Mouse (Mus musculus) inflammation-experienced regulatory T-cells, adult 16 weeks (primary cell): ENCODE data around the gene Csf2ra. TPM values are rescaled to one million over a fixed set of nuclear protein-coding genes. Genes with fewer than 3 reads are reported as not detected.

Experiments
- polyA plus RNA-seq: library from polyadenylated mRNA; unstranded; fragments of 100-300 nt; shearing (Covaris generic); gene quantifications from one replicate; pipeline ENCODE4 v1.2.1, GENCODE M21; 2017

The Csf2ra gene
- 7.1 TPM for polyA plus RNA-seq

GRCm38 (mm10) chr19:61227941-61228701, at the start of gene Csf2ra:
Csf2ra (minus strand) TSS chr19:61228429.

GRCm38 (mm10) chr19:61183590-61183989, 44.6 kb downstream of the Csf2ra start, which contains the start of gene Gm6020:
Gm6020 (plus strand) TSS chr19:61183890.

DNA sequence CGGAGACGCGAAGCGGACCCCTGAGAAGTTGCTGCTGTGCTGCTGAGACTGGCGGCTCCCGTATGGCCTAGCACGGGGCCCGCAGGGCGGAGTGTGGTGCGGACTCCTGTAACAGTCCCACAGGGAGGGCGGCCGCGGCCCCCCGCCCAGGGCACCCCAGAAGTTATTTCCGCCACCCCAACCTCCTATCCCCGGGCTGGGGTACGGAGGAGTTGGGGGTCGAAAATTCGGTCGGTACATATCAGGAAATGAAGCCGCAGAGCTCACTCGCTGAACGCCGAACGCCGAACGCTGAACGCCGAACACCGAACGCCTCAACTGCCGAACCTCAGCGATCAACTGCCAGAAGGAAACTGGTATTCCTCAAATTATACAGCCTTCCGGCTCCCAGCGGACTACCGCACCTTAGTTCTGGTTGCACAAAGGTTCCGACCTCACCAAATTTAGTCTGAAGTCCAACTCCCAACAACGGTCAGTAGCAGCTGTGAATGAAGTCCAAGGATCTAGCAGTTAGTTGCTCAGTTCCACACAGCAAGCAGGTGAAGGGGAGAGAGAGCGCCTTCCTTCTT, 52.4 kb downstream of the Csf2ra start, which contains the start of gene Gm7102:
TSS of gene Gm7102 (minus strand) at position 554 of the 569 bp plus-strand sequence.

Other genes with a start within 250 kb of the Csf2ra start
- gene Zfp950, start 87.6 kb downstream of the Csf2ra start, polyA plus RNA-seq = 63.3 TPM
- gene Gm7102, start 52.1 kb downstream of the Csf2ra start, polyA plus RNA-seq = not detected
- gene Gm6020, start 44.5 kb downstream of the Csf2ra start, polyA plus RNA-seq = not detected
- not detected for gene Gm21060, start 68.6 kb upstream of the Csf2ra start, polyA plus RNA-seq